Mouse (Mus musculus) ES-Bruce4 (cell line): ENCODE measurements around the gene 3110082I17Rik. TPM values are rescaled to one million over a fixed set of nuclear protein-coding genes. Genes with fewer than 3 reads are reported as not detected.

Experiments used
- H3K27ac ChIP-seq: 2 replicates; pipeline ENCODE4 v1.5.1; 2012; ENCODE audit warnings: low read length, inconsistent platforms; ENCODE audit not compliant: insufficient read depth
- H3K27me3 ChIP-seq: 2 replicates; pipeline ENCODE4 v1.6.1; 2012; ENCODE audit warnings: mild to moderate bottlenecking, low read length, inconsistent platforms; ENCODE audit not compliant: control insufficient read depth, poor library complexity, insufficient read depth, severe bottlenecking
- H3K36me3 ChIP-seq: 2 replicates; pipeline ENCODE4 v1.6.1; 2012; ENCODE audit warnings: inconsistent platforms, mild to moderate bottlenecking, low read length, moderate library complexity; ENCODE audit not compliant: control insufficient read depth, poor library complexity, insufficient read depth, severe bottlenecking
- H3K4me1 ChIP-seq: one replicate; pipeline ENCODE4 v1.8.1; 2011; ENCODE audit warnings: low read length; ENCODE audit not compliant: control insufficient read depth, insufficient read depth
- H3K4me3 ChIP-seq: 2 replicates; pipeline ENCODE4 v1.5.1; 2011; ENCODE audit warnings: low read depth, mild to moderate bottlenecking, low read length
- H3K9ac ChIP-seq: 2 replicates; pipeline ENCODE4 v1.6.1; 2012; ENCODE audit warnings: low read depth, mild to moderate bottlenecking, inconsistent platforms; ENCODE audit not compliant: poor library complexity, severe bottlenecking
- H3K9me3 ChIP-seq: replicated peaks from 2 replicates; pipeline ENCODE4 v1.6.1; 2012; ENCODE audit warnings: mild to moderate bottlenecking, low read length, inconsistent platforms; ENCODE audit not compliant: control insufficient read depth, poor library complexity, insufficient read depth, severe bottlenecking
- CTCF ChIP-seq: IDR thresholded peaks from one replicate; pipeline ENCODE4 v1.8.1; 2011; ENCODE audit warnings: low read depth, low read length
- EP300 ChIP-seq: IDR thresholded peaks from 2 replicates; pipeline ENCODE4 v1.6.1; 2011; ENCODE audit warnings: low read depth, low read length; ENCODE audit not compliant: insufficient read depth
- POLR2A ChIP-seq: IDR thresholded peaks from one replicate; pipeline ENCODE4 v1.8.1; 2011; ENCODE audit warnings: low read length; ENCODE audit not compliant: insufficient read depth
- polyA plus RNA-seq: library from polyadenylated mRNA; stranded (reverse); fragments of >200 nt; gene quantifications from 2 replicates; pipeline ENCODE4 v1.2.4, GENCODE M21; 2011; ENCODE audit warnings: low read depth; ENCODE audit not compliant: missing spikeins, insufficient read depth, insufficient read length

3110082I17Rik gene
- polyA plus RNA-seq, 1 experiment: 44.5 TPM

DNA sequence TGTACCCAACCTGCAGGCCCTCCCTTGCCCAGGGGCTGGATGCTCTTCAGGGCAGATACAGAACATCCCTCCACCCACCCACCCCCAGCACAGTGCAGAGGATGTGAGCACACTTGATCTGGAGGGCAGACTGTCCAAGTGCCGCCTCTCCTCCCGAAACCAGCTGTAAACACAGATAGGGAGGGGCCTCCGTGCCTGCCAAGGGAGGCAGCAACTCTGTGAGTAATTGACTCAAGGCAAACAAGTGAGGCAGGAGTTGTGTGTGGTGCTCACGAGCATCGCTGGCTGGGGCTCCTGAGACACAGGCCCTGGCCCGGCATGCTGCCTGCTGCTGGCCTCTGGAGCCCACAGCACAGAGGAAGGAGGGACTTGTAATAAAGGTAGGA, 70.7 kb downstream of the 3110082I17Rik start:
- no peak overlapping the region for H3K27ac ChIP-seq
- H3K9me3 ChIP-seq: no peaks in the 10 kb centered on the region
- H3K9ac ChIP-seq: no peak overlapping the region
- no peak overlapping the region for H3K4me3 ChIP-seq
- H3K27me3 ChIP-seq: no peaks in the 10 kb centered on the region
- H3K4me1 ChIP-seq: no peaks in the 10 kb centered on the region
- no peak for TF ChIP-seq EP300
- TF ChIP-seq CTCF: no peak
- no peak for TF ChIP-seq POLR2A
- H3K36me3 ChIP-seq: no peaks in the 10 kb centered on the region

DNA sequence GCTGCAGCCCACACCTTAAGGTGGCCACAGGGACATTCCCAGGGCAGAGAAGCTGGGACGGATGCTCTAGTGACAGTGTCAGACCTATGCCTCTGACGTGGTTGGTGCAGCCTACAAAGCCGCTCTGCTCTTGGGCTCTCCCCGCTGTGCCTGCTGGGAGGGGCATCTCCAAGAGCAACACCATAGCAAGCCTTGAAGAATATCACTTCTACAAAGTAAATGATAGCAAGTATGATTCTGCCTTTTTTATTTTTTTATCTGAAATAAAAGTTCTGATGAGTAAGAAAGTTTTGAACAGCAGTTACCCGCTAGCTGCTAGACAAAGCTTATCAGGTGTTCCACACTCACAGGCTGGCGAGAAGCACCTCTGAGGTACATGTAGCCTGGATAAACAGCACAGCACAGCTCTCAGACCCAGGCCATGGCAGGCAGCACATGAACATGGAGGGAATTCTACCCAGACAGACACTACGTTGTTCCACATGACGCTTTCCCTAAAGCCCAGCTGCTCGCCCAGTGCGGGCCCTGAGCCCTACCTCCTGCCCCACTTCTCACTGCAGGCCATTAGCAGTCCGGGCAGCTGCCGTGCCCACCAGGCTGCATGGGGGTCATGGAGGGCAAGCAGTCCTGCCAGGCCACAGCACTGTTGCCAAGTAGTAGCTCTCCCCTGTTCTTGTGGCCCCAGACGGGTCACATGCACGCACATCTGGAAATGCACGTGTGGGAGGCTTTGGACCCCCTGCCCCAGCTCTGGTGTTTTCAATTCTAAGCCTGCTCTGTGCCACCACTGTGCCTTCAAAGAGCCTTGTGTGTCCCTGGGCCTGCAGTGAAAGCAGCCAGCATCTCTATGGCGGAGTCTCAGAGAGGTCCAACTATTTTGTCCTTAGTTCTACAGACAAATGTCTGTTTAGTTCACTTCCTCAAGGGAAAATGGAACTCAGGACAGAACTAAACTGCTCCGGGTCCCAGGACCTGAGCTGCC, 71.3 kb downstream of the 3110082I17Rik start:
- Histone ChIP-seq H3K36me3 (no peaks in the 10 kb centered on the region), H3K9me3 (no peaks in the 10 kb centered on the region), H3K27me3 (no peaks in the 10 kb centered on the region), H3K4me3 (no peak overlapping the region), H3K9ac (no peak overlapping the region), H3K4me1 (no peaks in the 10 kb centered on the region), H3K27ac (no peak overlapping the region)
- no peak for TF ChIP-seq POLR2A
- no peak for TF ChIP-seq CTCF
- TF ChIP-seq EP300: no peak

DNA sequence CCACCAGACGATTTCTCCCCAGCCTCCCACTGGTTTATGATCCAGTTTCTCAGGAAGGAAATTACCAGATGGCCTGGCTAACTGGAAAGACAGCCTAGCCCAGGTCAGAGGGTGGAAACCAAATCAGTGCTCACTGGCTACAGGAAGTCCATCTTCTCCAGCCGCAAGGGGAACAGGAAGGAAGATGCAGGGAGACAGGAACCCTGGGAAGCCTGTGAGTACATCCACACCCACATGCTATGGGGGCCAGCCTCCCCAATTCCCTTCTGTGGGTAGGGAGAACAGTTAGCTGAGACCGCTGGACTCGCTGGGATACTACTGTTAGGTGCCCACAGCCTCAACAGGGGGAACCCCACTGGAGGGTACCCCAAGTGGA, 72.1 kb downstream of the 3110082I17Rik start:
- Histone ChIP-seq H3K4me1 (no peaks in the 10 kb centered on the region), H3K4me3 (no peak overlapping the region), H3K27me3 (no peaks in the 10 kb centered on the region)

DNA sequence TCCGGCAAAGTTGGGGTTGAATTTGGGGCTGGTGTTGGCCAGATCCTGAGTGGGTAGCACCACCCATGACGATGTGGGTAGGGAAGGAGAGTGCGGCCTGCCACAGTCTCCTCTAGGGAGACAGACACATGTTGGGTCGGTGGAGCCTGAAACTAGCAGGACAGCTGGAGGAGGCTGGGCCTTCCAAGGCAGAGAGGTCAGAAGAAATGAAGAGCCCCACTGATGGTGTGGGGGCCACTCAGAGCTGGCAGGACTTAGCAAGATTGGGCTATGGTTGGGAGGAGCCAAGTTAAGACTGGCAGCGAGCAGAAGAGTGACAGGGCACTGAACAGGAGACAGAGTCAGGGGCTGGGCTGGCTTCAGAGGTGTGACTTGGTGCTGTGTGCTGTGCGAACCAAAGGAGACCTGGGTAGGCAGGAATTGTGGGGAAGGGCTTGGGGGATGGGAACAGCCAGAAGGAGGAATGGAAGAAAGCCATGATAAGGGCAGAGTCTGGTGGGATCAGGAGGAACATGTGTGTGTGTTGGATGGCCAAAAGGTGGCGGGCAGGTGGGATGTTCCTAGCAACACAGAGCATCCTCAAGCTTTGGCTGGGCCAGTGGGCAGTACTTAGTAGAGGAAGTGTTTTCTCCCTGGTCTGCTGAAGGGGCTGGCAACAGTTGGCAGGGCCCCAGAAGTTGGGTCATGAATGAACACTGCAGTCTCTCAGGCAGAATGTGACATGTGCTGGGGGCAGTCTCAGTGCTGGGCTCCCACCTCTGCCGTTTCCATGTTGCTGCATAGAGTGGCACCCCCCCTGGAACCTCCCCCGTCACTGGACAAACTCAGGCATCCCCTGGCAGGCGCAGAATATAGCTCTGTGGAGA, 72.8 kb downstream of the 3110082I17Rik start:
- no peak overlapping the region for H3K4me3 ChIP-seq
- no peaks in the 10 kb centered on the region for H3K4me1 ChIP-seq

More for the DNA sequence above, 72.1 kb downstream of the 3110082I17Rik start:
- Histone ChIP-seq H3K9ac (no peak overlapping the region), H3K27ac (no peak overlapping the region), H3K9me3 (no peaks in the 10 kb centered on the region), H3K36me3 (no peaks in the 10 kb centered on the region)
- TF ChIP-seq EP300 (no peak), CTCF (no peak), POLR2A (no peak)

DNA sequence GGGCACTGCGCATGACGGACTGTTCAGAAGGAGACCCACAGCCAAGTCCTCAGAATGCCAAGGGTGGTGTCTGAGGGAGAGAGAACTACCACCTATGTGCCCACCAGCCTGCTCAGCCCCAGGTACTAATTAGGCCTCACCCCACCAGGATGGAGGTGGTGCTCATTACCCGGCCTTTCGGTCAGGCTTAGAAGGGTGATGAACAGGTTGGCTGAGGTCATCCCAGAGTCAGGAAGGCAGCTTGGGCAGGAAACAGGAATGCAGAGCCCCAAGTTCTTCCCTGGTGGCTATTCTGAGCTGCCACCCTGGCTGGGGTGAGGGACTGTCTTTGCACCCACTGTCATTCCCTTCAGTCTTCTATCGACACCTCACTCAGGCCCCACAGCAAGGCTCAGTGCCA, 74.3 kb downstream of the 3110082I17Rik start:
- TF ChIP-seq POLR2A (no peak), CTCF (no peak), EP300 (no peak)
- no peaks in the 10 kb centered on the region for H3K27me3 ChIP-seq
- H3K9ac ChIP-seq: no peak overlapping the region
- no peaks in the 10 kb centered on the region for H3K9me3 ChIP-seq
- H3K36me3 ChIP-seq: no peaks in the 10 kb centered on the region
- no peak overlapping the region for H3K27ac ChIP-seq
- H3K4me3 ChIP-seq: no peak overlapping the region
- H3K4me1 ChIP-seq: no peaks in the 10 kb centered on the region

More for the DNA sequence above, 72.8 kb downstream of the 3110082I17Rik start:
- Histone ChIP-seq H3K9me3 (no peaks in the 10 kb centered on the region), H3K36me3 (no peaks in the 10 kb centered on the region), H3K27ac (no peak overlapping the region), H3K9ac (no peak overlapping the region), H3K27me3 (no peaks in the 10 kb centered on the region)
- TF ChIP-seq EP300: no peak
